Mouse (Mus musculus): Measurements from ENCODE around the gene Hoxc6.

Gene Hoxc6

DNA sequence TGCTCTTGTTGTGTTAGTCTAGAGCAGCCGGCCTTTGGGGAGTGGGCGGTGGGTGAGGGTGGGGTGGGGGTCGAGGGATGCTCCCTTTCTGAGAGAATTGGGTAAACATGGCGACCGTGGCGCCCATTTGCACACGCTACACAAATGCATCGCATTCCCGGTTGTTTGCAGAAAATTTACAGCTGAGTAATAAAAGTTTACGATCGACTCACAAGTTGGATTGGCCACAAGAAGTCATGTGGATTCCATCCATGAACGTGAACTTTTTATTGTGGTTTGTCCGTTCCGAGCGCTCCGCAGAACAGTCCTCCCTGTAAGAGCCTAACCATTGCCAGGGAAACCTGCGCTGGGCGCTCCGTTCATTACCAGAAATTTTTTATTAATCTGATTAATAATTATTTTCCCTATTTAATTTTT lies at the start of gene Hoxc6:
Hoxc6 (plus strand) TSS at position 319 of the 417 bp plus-strand sequence.
- POLR2A ChIA-PET, result interaction anchor here in 1 of 4 experiments (0.9 to 2.4 kb wide), 6 partner anchors 9 to 175 kb away, joined by 3 to 11 read pairs (median 4); no protein-coding TSS in a partner anchor
- CTCF ChIA-PET, result interaction anchor here (0.6 to 3.5 kb wide), 12 partner anchors 10 to 316 kb away, joined by 3 to 24 read pairs (median 4); partner anchors contain the start of genes Hoxc10 (in 1 of the 4) and Hoxc5 (in 1 of the 4)

DNA sequence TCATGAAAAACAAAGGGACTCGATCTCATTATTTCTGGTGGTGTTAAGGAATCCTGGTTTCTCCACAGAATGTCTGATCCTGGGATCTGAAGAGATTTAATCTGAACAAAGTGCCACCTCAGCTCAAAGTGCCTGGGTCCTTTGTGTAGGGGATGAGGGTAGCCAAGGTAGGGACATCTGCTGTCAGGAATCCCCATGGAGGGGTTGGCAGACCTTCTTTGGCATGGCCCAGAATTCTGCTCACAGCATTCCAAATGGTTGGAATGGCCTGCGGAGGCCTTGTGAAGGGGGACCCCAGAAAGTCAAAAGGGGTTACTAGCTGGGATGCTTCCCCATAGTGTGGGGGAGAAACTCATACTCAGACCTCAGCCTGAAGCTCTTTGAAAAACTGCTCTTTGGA lies 49.2 kb upstream of the Hoxc6 start:
- ChIA-PET CTCF (interaction anchor here (0.6 to 1.4 kb wide), 7 partner anchors 18 to 234 kb away, joined by 3 to 5 read pairs (median 3); partner anchors contain the start of genes Calcoco1 (in 1 of the 4), Hoxc10 (in 1 of the 4) and Hoxc13 (in 1 of the 4)), POLR2A (interaction anchor here in 3 of 4 experiments (0.6 to 6.6 kb wide), 8 partner anchors 9 to 32 kb away, joined by 3 to 71 read pairs (median 10); no protein-coding TSS in a partner anchor)

DNA sequence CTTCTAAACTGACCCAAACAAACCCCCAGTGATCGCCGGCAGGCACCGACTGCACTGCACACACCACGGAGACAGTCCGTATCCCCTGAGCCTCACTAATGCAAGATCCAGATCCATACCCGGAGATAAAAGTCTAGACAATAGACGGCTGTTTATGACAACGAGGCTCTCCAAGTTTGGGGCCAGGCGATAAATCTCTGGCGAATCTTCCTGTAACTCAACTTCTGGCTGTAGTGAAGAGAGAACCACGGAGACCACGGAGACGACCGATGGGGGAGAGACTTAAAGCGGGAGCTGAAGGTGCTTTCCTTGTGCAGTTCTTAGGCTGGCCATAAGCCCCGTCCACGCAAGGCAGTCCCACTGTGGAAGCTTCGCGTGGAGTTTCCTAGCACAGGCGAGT lies 48.4 kb upstream of the Hoxc6 start:
- POLR2A ChIA-PET, result interaction anchor here in 3 of 4 experiments (0.6 to 6.6 kb wide), 20 partner anchors 9 to 584 kb away, joined by 3 to 71 read pairs (median 4); no protein-coding TSS in a partner anchor
- CTCF ChIA-PET, result interaction anchor here (0.6 to 1.4 kb wide), 10 partner anchors 17 to 334 kb away, joined by 3 to 5 read pairs (median 3); partner anchors contain the start of genes Hoxc10 (in 1 of the 4) and Hoxc13 (in 1 of the 4)

DNA sequence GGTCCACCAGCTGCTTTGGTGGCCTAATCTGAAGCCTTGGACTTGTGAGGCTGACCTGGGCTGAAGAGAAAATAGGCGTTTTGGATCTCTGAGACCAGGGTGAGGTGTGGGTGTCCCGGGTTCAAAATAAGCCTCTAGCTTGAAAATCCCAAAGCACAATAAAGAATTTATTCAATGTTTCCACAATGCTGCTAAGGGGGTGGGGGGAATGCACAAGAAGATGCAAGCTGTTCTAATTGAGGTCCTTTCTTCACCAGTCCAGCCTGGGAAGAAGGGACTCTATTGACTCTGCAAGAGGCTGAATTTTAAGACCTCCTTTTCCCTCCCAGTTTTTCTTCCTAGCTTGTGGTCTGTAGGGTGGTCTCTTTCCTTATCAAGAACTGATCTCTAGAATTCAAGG lies 47.2 kb upstream of the Hoxc6 start:
- POLR2A ChIA-PET, result interaction anchor here in 3 of 4 experiments (0.6 to 6.6 kb wide), 13 partner anchors 8 to 214 kb away, joined by 3 to 71 read pairs (median 4); no protein-coding TSS in a partner anchor
- CTCF ChIA-PET, result interaction anchor here (0.6 to 1.3 kb wide), 13 partner anchors 8 to 233 kb away, joined by 3 to 10 read pairs (median 3); partner anchors contain the start of genes Hoxc10 (in 1 of the 4) and Hoxc5 (in 1 of the 4)

DNA sequence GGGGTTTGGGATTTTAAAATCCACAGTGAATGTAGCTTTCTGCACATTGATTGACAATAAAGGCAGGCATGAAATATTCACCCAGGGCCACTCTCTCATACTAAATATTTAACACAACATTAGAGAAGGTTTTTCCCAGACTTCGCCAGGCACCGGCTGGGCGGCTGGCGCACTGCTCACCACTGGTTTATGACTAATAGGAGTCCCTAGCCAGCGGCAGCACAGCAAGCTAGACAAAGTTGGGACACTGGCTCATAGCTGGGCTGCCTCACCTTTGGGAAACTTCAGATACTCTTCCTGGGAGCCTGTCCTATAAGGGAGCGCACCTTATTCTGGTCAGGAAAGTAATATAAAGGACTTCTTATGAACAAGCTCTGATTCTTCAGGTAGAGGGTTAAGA lies 44.5 kb upstream of the Hoxc6 start:
- POLR2A ChIA-PET, result interaction anchor here in 3 of 4 experiments (0.7 to 6.6 kb wide), 10 partner anchors 9 to 88 kb away, joined by 3 to 71 read pairs (median 8); partner anchors contain the start of genes Hoxc10 (in 1 of the 3) and Hoxc5 (in 1 of the 3)
- CTCF ChIA-PET, result interaction anchor here (0.5 to 2.3 kb wide), 5 partner anchors 13 to 574 kb away, joined by 3 to 15 read pairs (median 5); partner anchors contain the start of genes Hoxc10 (in 1 of the 4) and Hoxc8 (in 1 of the 4)

DNA sequence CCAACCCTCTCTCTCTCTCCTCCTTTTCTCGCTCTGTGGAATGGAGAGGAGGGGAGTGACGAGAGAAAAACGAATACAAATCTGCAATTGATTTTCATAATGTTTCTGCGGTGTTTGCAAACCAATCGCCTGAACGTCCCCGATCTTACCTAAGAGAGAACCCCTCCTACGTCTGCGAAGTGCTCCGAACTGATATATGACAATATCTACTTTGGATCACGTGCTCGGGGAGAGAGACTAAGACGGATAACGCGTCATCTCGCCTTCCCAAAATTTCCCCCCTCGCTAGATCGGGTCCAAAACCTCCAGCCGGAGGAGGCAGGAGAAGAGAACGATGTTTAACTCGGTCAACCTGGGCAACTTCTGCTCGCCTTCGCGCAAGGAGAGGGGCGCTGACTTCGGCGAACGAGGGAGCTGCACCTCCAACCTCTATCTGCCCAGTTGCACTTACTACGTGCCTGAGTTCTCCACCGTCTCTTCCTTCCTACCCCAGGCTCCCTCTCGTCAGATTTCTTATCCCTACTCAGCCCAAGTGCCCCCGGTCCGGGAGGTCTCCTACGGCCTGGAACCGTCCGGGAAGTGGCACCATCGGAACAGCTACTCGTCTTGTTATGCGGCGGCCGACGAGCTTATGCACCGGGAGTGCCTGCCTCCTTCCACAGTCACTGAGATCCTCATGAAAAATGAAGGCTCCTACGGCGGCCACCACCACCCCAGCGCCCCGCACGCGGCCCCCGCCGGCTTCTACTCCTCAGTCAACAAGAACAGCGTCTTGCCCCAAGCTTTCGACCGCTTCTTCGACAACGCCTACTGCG lies 43.7 kb upstream of the Hoxc6 start, which contains the start of gene Hoxc11:
Hoxc11 (plus strand) TSS at position 236 of the 815 bp plus-strand sequence.
- ChIA-PET POLR2A (interaction anchor here in 3 of 4 experiments (0.5 to 6.6 kb wide), 19 partner anchors 10 to 285 kb away, joined by 3 to 71 read pairs (median 4); partner anchors contain the start of genes Calcoco1 (in 1 of the 3), Hoxc10 (in 1 of the 3), Hoxc13 (in 1 of the 3) and Hoxc5 (in 1 of the 3)), CTCF (interaction anchor here in 3 of 4 experiments (0.5 to 2.3 kb wide), 9 partner anchors 11 to 262 kb away, joined by 3 to 15 read pairs (median 3); partner anchors contain the start of genes Hoxc10 (in 1 of the 3) and Hoxc8 (in 1 of the 3))

DNA sequence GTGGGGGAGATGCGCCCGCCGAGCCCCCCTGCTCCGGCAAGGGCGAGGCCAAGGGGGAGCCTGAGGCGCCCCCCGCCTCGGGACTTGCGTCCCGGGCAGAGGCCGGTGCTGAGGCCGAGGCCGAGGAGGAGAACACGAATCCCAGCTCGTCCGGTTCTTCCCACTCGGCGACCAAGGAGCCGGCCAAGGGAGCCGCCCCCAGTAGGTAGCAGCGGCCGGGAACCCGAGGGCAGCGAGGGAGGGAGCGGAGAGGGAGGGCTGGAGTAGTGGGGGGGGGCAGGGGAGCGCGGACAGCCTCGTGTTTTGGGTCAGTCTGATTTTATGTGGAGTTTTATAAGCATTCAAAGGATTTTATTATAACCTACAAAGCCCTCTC lies 43.1 kb upstream of the Hoxc6 start:
- ChIA-PET CTCF (interaction anchor here in 2 of 4 experiments (0.7 to 2.3 kb wide), 6 partner anchors 11 to 263 kb away, joined by 3 to 13 read pairs (median 3); partner anchors contain the start of gene Hoxc10 (in 1 of the 2)), POLR2A (interaction anchor here in 3 of 4 experiments (0.5 to 6.2 kb wide), 14 partner anchors 11 to 284 kb away, joined by 3 to 31 read pairs (median 4); partner anchors contain the start of genes Calcoco1 (in 1 of the 3), Hoxc10 (in 1 of the 3), Hoxc13 (in 1 of the 3) and Hoxc5 (in 1 of the 3))

DNA sequence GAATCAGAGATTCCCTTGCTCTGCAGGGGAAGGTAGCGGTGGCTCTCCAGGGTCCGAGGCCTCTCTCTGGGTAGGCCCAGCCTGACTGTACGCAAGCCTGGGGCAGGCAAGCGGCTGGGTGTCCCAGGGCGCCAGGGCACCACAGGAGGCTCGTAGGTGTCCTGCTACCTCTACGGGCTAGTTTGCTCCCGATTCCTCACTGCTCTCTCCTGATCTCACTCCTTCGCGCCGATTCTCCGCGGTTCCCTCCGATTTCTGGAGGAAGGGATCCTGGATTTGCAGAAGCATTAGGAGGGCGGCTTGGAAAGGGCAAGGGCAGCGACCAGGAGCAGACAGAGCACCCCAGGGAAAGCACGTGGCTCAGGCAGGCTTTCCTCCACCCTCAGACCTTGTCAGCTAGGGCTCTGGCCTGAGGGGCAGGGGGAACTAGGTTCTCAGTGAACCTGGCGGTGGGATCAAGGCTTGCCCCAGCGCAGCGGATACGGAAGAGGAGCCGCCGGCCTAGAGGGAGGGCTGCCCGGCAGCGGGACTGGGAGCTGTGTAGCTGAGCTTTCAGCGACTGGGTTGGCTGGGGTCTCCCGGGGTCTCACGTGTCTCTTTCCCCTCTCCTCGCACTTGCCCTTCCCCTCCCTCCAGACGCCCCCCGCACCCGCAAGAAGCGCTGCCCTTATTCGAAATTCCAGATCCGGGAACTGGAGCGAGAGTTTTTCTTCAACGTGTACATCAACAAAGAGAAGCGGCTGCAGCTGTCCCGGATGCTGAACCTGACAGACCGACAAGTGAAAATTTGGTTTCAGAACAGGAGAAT lies 42.0 kb upstream of the Hoxc6 start:
- POLR2A ChIA-PET, result interaction anchor here in 3 of 4 experiments (0.7 to 1.2 kb wide), 4 partner anchors 11 to 185 kb away, joined by 3 read pairs; partner anchors contain the start of genes Hoxc10 (in 1 of the 3), Hoxc13 (in 1 of the 3) and Hoxc5 (in 1 of the 3)
- CTCF ChIA-PET, result interaction anchor here in 1 of 4 experiments (0.8 kb wide), 1 partner anchor 31 kb away, joined by 3 read pairs; no protein-coding TSS in a partner anchor

DNA sequence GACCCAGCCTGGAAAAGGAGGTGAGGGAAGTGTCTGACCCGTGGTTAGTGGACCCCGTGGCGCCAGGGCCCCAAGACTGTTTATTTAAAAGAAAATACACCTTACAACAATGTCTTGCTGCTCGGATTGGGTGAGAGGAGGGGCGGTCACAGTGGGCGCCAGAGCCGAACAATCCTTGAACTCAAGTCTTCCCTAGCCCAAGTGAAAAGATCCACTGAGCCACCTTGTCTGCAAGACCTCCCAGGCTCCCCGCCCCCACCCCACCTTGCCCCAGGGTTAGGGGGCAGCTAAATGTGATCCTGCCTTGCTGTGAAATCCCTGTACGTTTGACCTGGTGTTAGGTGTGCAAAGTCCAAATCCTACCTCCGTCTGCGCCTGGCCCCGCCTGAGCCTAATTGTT lies 41.2 kb upstream of the Hoxc6 start:
- CTCF ChIA-PET, result interaction anchor here in 1 of 4 experiments (1.4 to 2.3 kb wide), 2 partner anchors 10 to 220 kb away, joined by 3 to 6 read pairs; partner anchors contain the start of genes Hoxc10 and Hoxc5
- POLR2A ChIA-PET, result no interaction called here

DNA sequence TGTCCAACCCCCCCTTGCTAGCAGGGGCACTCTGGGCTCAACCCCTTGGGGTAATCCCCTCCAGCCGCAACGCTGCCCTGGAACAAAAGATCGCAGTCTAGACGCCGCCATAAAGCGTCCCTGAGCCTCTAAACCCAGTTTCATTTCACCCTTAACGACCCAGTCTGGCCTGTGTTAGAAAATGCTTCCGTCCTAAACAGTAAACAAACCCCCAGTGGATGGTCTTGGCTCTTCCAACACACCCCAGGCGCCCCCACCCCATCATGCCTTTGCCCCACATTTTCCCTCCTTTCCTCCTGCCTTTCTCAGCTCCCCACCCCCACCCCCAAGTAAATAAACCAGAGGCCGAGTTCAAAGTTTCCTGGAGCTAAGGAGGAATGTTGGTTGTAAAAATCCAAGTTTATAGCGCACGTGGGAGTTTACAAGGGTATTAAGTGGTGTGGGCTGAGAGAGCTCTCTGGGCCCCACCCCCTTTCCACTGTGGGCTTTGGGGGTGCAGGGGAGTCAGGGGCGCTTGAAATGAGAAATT lies 38.3 kb upstream of the Hoxc6 start:
- POLR2A ChIA-PET, result interaction anchor here (0.6 to 4.1 kb wide), 14 partner anchors 10 to 153 kb away, joined by 3 to 13 read pairs (median 3); partner anchors contain the start of genes Hoxc13 (in 1 of the 4) and Hoxc8 (in 1 of the 4)
- CTCF ChIA-PET, result interaction anchor here (0.6 to 1.7 kb wide), 9 partner anchors 9 to 355 kb away, joined by 3 to 11 read pairs (median 4); no protein-coding TSS in a partner anchor

DNA sequence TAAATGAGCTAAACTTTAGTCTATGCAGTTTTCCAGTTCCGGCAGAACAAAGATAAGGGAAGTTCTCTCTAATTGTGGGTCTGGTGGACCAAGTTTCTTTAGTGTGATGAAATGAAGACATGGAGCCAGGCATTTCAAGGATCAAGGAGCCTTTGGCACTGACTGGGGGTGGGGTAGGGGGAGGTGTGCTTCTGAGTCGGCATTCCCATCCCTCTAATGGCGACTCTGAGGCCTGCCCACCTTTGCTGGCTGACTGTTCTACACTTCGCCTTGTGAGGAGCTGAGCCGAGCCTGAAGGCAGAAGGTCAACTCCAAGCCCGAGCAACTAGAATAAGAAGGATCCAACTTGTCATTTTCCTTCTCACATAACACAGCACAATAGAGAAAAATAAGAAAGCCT lies 36.3 kb upstream of the Hoxc6 start:
- ChIA-PET POLR2A (interaction anchor here in 2 of 4 experiments (0.6 to 4.1 kb wide), 3 partner anchors 12 to 321 kb away, joined by 5 to 13 read pairs (median 6); no protein-coding TSS in a partner anchor), CTCF (interaction anchor here in 1 of 4 experiments (0.5 kb wide), 1 partner anchor 27 kb away, joined by 6 read pairs; no protein-coding TSS in a partner anchor)

DNA sequence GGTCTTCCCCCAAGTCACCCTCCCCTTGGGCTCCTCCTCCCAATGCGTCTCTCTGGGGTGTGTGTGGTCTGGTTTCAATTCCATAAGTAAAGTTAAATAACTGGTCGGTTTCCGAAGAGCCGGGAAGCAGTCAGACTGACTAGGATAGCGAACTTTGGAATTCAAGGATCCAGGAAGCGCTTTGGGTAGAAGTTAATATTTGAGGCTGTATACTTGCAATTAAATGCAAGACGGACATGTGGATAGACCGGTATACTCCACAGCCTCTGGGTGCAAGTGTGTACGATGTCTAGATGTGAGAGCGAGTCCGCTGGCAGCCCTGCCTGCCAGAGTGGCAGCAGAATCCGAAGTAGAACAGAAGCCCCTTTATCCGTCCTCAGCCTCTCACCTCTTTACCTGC lies 35.6 kb upstream of the Hoxc6 start:
- POLR2A ChIA-PET, result interaction anchor here in 1 of 4 experiments (4.1 kb wide), 1 partner anchor 13 kb away, joined by 13 read pairs; no protein-coding TSS in a partner anchor
- CTCF ChIA-PET, result no interaction called here

DNA sequence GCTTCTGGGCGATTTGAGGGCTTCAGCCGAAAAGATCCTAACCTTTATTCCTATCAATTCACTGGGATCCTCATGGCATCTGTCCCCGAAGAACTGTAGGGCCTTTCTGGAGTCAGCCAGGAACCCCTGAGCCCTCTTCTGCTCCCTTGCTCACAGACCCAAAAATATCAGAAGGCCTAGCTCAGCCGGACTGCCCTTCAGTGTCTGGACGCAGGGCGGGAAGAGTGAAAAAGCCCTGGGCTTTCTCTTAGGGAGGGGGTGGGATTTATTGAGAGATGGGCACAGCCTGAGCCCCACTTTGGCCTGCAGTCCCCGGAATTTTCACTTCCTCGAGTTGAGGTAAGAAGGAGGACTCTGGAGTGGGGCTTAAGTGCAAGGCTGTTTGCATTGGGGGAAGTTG lies 34.8 kb upstream of the Hoxc6 start:
- CTCF ChIA-PET, result interaction anchor here in 2 of 4 experiments (0.6 to 8.3 kb wide), 13 partner anchors 9 to 378 kb away, joined by 3 to 97 read pairs (median 4); partner anchors contain the start of gene Hoxc8 (in 1 of the 2)
- POLR2A ChIA-PET, result interaction anchor here (0.6 to 2.0 kb wide), 9 partner anchors 9 to 215 kb away, joined by 3 to 7 read pairs (median 3); partner anchors contain the start of genes Hoxc8 (in 1 of the 4) and Hoxc9 (in 1 of the 4)

DNA sequence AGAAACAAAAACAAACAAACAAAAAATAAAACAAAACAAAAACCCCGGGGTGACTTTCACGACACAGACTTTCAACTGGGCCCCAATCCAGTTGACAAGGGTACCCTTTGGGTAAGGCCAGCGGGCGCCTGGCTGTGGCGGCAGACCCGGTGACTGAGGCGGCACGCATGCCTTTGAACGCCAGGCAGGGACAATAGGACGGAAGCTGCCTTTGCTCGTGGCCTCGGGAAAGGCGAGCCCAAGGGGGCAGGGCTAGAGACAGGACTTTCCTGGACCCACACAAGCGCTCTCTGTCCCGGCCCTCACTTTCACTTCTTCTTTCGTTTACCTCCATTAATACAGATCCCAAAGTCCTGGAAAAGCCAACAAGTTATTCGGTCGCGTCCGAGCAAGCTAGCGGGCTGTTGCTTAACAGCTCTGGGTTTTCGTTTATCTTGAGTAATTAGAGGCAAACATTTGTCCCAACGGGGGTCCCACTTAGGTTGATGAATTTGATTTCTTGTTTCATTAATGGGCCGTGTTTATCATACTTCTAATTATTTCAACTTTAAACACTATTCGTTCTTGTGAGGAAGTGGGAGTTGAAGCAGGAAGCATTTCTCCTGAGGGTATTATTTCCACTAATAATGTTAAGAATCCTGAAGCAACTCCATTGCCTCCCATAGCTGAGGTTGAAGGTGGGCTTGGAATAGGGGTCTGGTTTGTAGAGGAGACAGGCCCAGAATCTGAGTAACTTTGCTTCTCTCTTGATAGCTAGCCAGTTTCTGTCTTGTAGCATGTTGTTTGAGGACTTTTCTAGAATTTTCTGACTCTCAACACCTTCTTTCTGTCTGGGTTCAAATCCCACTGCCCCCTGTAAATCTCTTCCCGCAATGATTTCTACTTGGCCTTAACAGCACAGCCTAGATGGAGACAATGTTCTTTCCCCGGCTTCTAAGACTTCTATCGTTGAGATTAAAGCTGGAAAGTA lies 34.1 kb upstream of the Hoxc6 start:
- ChIA-PET CTCF (interaction anchor here in 3 of 4 experiments (0.8 to 8.3 kb wide), 13 partner anchors 9 to 377 kb away, joined by 3 to 97 read pairs (median 3); partner anchors contain the start of gene Hoxc8 (in 1 of the 3)), POLR2A (interaction anchor here in 3 of 4 experiments (0.7 to 2.0 kb wide), 8 partner anchors 9 to 207 kb away, joined by 3 to 4 read pairs (median 3); partner anchors contain the start of gene Hoxc9 (in 1 of the 3))

All from embryonic stem cell, embryonic (primary cell).